Mouse (Mus musculus) heart, adult 8-10 months (tissue): ENCODE measurements around the gene Nuak2. TPM values are rescaled to one million over a fixed set of nuclear protein-coding genes. Genes with fewer than 3 reads are reported as not detected.

Experiments used
- DNase-seq: peaks from one replicate; pipeline ENCODE4 v3.0.0; 2022; ENCODE audit warnings: low spot score
- total RNA-seq, 4 experiments: library from RNA; stranded (reverse); gene quantifications; 2 replicates each; pipeline ENCODE4 v1.2.4; 2022

The Nuak2 gene
- total RNA-seq, 4 experiments from 2014 or later: 3.8 to 5.2 (median 4.0) TPM

DNA sequence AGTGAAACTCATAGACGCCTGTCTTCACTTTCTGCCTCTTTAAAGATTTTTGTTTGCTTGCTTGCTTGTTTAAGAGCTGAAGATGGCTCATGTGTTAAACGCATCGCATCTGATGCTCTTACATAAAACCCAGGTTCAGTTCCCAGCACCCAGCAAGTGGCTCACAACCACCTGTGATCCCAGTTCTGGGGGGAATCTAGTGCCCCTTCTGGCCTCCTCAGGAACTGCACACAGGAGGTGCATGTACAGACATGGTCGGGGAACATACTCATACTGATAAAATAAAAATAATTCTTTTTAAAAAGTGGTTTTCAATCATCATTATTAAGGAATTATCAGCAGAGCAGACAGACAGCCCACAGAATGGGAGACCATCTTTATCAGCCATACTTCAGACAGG, 35.1 kb downstream of the Nuak2 start:
- no peak for DNase-seq

DNA sequence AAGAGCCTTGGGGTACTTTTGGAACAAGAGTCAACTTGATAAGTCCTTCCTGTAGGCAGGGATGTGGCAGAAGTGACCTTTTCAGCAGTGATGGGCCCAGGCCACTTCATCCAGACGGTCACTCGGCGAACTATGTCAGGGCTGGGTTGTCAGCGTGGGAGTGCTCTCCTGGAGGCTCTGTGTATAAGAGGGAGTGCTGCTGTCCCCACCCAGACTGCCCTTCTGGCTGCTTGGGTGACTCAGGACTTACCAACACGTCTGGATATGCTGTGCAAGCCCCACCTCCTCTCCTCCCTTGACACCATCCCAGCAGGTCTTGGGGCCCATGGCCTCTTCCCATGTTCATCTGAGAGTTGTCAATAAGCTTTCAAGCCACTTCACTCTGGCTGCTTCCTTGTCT, 37.5 kb downstream of the Nuak2 start:
- DNase-seq: no peak

DNA sequence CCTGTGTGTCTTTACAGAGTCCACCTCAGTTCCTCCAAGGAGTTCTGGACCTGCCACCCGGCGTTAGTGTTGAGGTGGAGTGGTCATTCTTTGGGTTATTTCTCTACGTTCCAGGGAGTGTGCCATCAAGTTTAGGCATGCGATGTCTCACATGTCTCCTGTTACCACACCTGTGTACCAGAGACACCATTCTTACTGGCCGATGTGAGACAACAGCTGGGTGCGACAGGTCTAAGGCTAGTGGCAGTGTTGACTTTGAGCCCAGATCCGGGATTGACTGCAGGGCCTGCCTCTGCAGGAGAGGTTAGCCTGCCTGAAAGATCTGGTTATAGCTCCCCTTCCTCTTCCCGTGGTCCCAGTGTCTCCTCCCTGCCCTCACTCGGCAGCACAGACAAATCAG, 38.3 kb downstream of the Nuak2 start:
- no peak for DNase-seq

DNA sequence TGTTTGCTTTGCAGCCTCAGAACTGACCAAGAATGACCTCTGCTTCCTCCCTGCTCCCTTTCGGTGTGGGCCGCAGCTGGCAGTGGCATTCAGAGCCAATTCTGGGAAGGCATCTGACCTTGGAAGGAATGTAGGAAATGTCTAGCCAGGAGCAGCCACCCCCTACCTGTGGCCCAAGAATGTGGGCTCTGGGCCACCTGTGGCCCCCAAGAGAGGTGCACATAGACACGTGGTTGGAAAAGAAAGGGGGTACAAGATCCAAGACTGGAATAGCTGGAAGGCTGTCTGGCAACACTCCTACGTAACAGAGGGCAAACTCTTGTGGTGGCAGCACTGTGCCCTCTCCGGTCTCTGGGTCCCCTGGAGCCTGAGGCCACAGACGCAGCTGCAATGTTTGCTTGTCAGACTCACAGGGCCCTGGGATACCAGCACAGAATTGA, 39.3 kb downstream of the Nuak2 start:
- DNase-seq: no peak

DNA sequence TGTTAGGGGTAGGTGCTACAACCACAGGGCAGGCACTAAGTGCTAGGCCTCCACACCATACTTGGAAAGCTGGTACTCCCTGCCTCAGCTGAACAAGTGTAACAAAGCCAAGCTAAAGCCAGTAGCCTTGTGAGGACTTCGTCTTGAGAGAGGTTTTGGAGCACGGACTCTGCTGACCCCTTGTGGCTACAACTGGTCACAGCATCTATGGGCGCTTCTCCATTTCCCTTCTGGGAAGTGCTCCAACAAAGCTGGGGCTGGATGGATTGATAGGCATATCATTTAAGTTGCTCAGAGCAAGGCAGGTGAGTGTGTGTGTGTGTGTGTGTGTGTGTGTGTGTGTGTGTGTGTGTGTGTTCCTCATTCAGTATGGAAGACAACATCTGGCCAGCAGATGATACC, 39.9 kb downstream of the Nuak2 start:
- peak; percentile 93 for DNase-seq

DNA sequence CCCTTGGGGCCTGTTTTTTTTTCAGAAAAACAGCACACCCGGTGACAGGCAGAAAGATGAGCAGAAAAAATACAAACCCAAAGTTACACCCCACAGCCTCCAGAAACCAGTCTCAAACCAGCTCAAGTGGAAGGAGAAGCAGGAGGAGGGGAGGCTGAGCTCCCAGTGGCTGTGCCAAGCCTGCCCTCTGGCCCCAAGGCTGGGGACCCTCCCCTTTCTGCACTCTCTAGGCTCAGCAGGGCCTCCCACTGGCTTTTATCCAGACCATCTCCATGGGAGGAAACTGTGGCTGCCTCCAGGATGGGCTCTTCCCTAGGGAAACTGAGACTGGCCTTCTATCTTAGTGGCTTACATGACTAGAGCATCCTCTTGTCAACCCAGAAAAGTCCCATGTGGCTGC, 40.9 kb downstream of the Nuak2 start:
- no peak for DNase-seq

DNA sequence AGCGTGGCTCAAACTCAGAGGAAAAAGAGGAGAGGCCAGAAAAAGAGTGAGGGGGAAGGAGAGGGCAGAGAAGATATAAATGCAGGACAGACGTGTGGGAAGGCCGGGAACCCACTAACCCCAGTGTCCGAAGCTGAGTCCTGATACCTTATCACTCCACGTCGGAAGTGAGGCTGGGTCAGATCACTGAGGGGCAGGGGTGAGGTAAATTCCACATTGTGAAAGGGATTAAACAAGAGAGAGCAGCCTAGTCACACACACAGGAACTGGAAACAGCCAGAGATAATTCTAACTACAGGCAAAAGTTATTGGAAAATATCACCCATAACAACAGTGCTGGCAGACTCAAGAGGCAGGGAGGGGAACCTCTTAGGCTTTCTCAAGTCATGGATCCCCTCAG, 46.0 kb downstream of the Nuak2 start:
- no peak for DNase-seq

DNA sequence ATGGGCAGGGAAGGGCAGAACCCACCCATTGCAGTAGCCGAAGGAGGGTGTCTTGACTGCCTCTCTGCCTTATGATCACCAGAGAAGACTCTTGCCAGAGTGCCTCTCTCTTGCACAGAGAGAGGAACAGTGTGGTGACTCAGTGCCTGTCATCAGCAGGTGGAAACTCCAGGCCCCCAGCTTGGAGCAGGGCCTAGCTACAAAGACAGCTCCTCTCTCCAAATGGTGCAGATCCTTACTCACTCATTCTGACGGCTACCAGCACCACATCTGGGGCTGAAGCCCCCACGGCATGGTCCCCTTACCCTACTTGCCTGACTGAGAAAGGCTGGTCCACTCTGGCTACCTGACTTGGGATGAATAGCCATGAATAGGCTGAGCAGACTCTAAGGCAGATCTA, 48.5 kb downstream of the Nuak2 start:
- DNase-seq: no peak

DNA sequence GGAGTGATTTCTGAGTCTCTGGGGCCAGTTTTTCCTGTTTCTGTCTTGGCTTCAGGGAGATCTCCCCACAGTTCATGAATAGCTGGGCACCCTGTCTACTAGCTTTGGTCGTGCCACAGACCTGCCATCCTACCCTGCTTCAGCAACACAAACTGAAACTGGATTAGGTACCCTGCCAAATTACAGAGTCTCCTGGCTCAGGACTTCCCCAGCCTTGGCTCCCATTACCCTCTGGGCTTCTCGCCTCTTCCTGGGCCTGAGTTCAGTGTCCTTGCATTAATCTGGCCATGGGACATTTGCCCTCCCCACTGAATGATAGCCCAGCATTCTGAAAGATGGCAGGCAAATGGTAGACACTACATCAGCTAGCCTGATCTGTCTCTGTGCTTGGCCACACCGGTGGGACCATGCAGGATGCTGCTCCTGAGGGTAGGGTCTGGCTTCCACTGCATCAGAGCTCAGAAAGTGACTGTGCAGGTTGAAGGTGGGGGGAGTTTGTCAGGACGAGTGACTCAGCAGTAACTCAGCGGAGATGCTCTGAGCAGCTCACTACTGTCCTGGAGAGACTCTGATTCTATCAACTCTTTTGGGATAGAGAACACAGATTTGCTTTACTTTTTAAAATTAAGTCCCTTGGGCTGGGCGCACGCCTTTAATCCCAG, 49.1 kb downstream of the Nuak2 start:
- no peak for DNase-seq

DNA sequence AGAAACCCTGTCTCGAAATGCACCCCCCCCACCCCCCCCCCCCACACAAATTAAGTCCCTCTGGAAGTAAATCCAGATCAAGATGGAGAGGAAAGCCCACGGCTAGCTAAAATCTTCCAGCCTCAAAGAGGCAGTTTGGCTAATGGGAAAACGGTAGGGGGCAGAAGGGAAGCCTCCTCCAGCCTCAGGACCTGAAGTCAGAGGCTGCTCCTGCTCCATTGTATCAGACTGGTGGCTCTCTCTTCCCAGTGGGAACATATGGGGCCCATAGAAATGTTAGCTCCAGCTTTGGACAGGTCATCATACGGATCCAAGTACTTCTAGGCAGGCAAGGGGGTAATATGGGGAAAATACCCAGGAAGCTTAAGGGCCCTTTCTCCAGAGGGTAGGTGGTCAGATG, 49.7 kb downstream of the Nuak2 start:
- DNase-seq: no peak

DNA sequence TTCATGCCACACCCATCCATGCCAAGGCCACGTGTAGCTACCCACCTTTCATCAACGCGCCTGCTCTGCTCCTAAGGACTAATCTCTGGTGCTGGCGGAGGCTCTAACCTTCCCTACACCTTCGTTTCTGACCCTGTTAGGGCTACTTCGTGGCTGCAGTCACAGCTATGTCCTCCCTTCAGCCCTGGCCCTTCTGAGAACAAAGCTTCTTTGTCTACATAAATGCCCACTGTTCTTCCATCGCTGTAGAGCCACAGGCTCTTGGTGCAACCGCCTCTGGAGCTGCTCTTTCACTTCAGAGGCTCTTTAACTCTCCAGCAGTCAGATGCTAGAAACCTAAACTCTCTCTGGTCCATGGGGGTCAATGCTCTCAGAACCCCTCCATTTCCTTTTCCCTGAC, 50.3 kb downstream of the Nuak2 start:
- no peak for DNase-seq

DNA sequence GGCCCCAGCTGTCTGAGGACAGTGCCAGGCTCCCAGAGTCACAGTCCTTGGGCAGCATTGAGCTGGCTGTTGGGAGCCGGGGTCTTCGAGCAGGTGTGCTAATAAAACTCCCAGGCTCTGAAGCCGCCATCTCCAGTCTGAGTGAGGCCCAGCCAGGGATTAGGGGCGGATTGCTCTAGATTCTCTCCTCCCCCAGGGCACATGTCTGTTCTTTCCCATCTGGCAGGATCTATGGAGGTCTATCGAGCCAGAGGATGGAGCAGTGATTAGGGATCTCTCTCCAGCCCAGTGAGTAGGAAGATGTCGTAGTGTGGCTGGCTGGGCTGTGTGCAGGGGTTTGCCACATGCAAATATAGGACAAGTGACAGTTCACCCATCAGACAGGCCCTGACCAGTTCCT, 51.0 kb downstream of the Nuak2 start:
- DNase-seq: no peak

DNA sequence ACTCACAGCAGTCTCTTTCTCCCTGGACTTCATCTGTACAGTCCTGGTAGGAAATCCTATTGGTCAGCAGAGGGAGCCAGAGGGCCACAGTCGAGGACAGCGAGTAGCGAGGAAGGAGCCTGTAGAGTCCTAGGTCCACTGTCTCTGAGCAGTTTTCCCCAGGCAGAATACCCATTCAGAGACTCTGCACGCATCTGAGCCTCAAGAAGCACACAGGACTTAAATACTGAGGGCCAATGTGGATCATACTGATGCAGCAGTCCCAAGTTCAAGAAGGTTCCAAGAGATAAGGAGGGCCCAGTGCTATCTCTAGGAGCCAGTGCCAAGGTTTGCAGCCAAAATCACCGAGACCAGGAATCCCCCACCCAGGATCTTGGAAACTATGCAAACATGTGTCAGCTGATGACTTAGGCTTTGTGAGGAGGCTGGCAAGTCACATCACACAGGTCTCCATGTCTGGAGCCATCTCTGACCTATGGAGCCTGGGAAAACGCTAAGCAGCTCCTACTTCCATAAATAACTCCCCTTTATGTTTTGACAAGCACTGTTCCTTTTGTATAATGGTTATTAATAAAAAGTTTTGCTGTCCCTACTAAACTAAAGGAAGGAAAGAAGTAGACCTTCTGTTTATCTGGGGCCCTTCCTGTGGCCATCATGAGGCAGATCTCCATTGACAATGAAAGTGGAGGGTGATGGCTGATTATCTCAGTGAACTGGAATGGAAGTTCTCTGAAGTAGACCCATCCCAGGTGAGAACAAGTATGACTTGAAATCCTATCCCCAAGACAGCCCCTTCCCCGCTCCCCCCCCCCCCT, 52.0 kb downstream of the Nuak2 start:
- peak; percentile 93 for DNase-seq

DNA sequence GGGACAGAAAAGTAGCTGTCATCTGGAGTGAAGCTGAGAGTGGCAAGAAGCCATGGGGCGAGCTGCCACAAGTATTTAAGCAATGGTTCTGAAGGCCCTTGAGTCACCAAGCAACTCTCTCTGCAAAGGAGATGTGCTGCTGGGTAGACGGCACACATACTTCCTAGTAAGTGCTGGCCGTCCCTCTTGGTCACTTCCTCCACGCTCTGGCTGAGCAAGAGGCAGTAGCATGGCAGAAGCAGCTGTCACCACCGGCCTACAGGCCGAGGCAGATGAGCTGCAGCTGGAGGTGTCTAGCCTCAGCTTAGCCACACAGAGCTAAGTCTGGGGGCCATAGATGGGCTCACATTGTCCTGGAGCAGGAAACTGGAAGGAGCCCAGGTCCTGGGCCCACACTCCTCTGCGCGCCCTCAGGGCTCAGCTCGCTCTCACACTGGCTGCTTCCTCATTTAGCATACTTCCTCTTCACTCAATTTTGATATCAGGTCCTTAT, 54.8 kb downstream of the Nuak2 start:
- DNase-seq: no peak

DNA sequence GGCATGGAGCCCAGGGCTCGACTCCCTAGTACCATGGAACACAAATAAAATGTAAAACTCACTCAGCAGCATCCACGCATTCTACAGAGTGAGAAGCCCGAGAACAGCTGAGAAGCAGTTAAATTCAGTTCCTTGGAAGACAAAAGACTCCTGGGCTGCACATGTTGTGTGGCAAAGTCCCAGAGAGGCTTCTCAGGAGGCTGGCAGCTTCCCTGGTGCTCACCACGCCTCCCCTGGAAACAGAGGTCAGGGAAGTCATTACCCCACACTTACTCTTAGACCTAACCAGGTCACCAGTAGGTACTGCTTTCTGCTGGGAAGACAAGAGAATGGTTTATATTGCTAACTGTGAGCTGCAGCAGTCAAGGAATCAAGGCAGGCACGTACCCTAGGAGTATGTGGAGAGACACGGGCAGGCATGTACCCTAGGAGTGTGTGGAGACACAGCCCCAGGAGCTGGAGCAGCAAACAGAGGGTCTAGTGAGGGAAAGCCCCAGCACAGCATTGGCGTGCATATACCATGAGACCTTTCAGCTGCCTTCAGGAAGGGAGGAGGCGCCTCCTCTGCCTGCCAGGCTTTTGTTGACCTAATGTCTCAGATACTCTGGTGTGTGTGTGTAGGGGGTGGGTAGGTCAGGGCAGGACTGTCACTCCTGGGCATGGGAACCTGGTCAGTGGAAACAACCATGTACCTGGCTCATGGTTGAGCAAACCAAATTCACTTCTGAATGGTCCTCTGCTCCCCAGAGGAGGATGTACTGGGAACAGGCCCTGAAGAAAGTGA, 55.6 kb downstream of the Nuak2 start:
- no peak for DNase-seq

DNA sequence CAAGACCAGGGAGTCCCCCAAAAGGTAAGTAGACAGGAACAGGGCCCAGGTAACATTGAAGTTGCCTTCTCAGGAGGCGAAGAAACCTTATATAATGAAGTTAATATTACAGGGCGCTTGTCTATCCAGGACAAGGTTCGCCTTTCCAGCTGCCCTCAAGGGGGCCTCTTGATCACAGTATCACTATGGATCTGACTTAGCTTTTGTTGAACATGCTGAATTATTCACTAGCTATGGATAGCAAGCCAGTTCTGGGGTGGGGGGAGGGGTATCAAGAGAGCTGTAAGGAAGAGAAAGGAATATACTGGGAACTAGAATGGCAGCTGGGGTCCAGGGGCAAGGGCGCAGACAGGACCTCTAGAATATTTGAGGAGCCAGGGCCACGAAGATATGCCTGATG, 56.4 kb downstream of the Nuak2 start:
- no peak for DNase-seq

DNA sequence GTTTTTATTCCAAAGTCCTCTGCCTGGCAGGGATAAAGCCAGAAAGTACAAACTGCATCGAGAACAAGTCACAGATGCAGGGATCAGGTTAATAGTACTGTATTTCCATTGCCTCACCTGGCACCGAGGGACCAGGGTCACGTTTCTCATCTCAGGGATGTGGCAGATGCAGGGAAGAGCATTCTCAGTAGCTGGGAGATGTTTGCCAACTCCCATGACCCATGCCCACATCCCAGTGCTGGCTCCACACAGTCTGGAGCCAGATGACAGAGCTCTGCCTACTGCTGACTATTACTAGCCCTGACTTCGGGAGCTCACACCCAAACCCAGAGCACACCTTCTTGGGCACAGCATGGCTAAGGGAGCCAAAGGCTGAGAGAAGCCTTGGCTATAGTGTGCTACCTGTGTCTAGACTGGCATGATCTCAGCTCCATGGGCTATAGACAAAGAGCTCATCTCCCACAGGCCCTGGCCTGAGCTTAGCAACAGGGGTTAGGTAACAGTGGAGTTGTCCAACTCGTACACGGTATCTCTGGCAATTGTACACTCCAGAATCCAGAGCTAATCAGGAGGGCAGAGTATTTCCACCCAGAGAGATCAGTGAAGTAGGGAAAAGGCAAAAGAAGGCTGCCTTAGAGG, 57.1 kb downstream of the Nuak2 start:
- DNase-seq: no peak

DNA sequence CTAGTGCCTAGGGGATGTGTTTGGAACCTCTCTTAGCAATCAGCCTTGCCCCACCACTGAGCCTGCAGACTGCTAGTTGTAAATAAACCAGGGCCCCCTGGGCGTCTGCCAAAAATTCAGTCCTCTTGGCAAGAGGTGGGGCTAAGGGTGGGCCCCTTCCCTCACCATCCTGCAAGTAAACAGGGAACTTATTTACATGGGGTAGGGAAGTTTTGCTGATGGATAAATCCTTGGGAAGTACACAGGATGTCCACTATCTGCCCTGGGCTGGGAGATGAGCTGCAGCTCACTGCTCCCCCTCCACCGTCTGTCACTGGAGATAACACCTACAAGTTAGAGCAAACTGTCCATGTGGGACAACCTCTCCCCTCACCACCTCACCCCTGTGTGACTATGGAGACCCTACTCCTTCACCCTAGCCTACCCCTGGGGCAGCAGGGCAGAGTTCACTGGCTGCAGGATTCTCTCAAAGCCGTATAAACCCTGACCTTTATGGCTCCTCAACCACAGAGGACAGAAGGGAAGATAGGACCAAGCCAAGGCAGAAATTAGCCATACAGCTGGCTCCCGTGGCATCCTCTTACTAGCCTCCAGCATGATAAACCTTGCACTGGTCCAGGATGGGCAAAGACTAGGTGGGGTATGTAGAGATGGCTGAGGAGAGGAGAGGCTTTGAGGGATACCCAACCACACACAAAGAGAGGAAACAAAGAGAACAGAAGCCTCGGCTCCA, 58.4 kb downstream of the Nuak2 start:
- no peak for DNase-seq

DNA sequence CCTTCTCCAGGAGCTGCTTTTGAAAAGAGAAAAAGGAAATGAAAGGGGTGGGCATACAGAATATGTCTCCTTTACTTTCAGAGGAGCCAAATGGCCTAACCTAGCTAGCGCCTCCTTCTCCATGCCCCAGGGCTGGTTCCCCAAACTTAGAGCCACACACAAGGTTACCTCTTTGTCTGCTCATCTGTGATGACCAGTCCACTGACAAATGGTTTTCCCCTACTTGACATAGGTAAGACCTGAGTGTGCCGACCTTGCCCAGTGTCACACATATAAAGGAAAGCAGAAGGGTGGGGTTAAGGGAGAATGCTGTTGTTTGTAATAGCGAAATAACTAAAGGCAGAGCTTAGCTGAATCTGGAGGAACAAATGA, 58.9 kb downstream of the Nuak2 start:
- DNase-seq: no peak

DNA sequence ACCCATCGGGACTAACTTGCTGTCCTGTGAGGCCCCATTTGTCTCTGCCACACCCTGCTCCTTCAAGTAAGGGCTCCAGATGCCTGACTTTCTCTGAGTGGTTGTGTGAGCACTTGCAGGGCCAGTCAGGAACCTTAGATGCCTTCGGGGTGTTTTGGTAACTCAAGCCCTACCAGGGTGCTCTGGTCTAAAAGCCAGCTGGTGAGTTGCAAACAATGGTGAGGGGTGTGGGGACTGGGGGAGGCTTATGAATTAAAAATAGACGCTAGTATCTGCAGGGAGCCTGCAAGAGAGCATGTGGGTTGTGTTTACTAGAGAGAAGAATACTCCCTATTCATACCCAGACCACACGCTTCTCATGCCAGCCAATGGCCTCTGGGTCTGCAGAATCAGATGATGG, 59.3 kb downstream of the Nuak2 start:
- no peak for DNase-seq
